Mouse (Mus musculus): ENCODE measurements around the gene Mdc1.

- no peak for TF ChIP-seq CTCF (IDR thresholded peaks at IDR 0.05; ENCODE audit: low read depth)
- no peak for TF ChIP-seq EP300 (IDR thresholded peaks at IDR 0.05; ENCODE audit: low read depth)
These were observed 3.2 kb upstream of the Mdc1 start, which contains the start of gene Tubb5 for GRCm38 (mm10) chr17:35838122-35838544.

Measured in liver, postnatal 0 days (tissue).